Mouse (Mus musculus) Patski (cell line): ENCODE results near the gene Zfp941. TPM values are rescaled to one million over a fixed set of nuclear protein-coding genes. Genes with fewer than 3 reads are reported as not detected.

Experiments used
- ATAC-seq: fragments of 100-300 bp; one replicate; pipeline ENCODE4 v1.8.0; 2021
- CTCF ChIA-PET: fragments of 350-600 bp; sonication (Branson Sonifier 250); formaldehyde crosslinking; loops from one replicate; lab custom pipeline; 2022; ENCODE audit warnings: inconsistent platforms; lab: Charles Lee
- POLR2A ChIA-PET: fragments of 350-600 bp; sonication (Branson Sonifier 250); formaldehyde crosslinking; loops from one replicate; lab custom pipeline; 2022; ENCODE audit warnings: antibody characterized with exemption, inconsistent platforms; lab: Charles Lee
- DNase-seq: peaks from one replicate; pipeline ENCODE4 v3.0.0-alpha.2; 2011; ENCODE audit warnings: low read depth, low spot score
- H3K27me3 ChIP-seq: fragments of 371-371 bp; one replicate; pipeline ENCODE4 v1.5.1; 2021
- CTCF ChIP-seq: fragments of 100-300 bp; IDR thresholded peaks from one replicate; pipeline ENCODE4 v1.5.1; 2021
- in situ Hi-C: fragments of 300-500 bp; cut with MboI; formaldehyde crosslinking; loops from 3 replicates; pipeline ENCODE4 v1.11.1; 2018; ENCODE audit warnings: low pct_unique_long_range_greater_than_20kb, mixed read lengths
- polyA plus RNA-seq: library from polyadenylated mRNA; unstranded; gene quantifications from one replicate; pipeline ENCODE4 v1.2.3, GENCODE M21; 2021

The Zfp941 gene
- polyA plus RNA-seq, 1 experiment from 2014 or later: not detected

GRCm38 (mm10) chr7:140843806-140844205 lies 21.8 kb upstream of the Zfp941 start:
- CTCF ChIA-PET: interaction anchor here (1.3 to 2.0 kb wide), 4 partner anchors 10 to 69 kb away, joined by 4 to 9 read pairs (median 6); no protein-coding TSS in a partner anchor
- in situ Hi-C loops: loop anchor here (5.0 to 10.0 kb wide), 3 partner anchors 58 to 331 kb away; partner anchors contain the start of genes Cox8b and Rnh1
- H3K27me3 ChIP-seq: no peaks in the 10 kb centered on the region
- DNase-seq: no peak
- POLR2A ChIA-PET: no interaction called here
- TF ChIP-seq CTCF: no peak
- ATAC-seq: no peak

GRCm38 (mm10) chr7:140840750-140841735 lies 19.1 kb upstream of the Zfp941 start:
- ChIA-PET CTCF (interaction anchor here (1.0 to 1.5 kb wide), 2 partner anchors 11 to 62 kb away, joined by 4 read pairs; no protein-coding TSS in a partner anchor), POLR2A (interaction anchor here (0.6 kb wide), 1 partner anchor 82 kb away, joined by 3 read pairs; no protein-coding TSS in a partner anchor)
- no peaks in the 10 kb centered on the region for H3K27me3 ChIP-seq
- ATAC-seq (peak; percentile 16), DNase-seq (no peak)
- in situ Hi-C loops: loop anchor here (5.0 to 10.0 kb wide), 3 partner anchors 61 to 334 kb away; partner anchors contain the start of genes Cox8b and Rnh1
- no peak for TF ChIP-seq CTCF

- in situ Hi-C loops: no loop called here
- no peak for ATAC-seq
- ChIA-PET POLR2A (no interaction called here), CTCF (no interaction called here)
- no peaks in the 10 kb centered on the region for H3K27me3 ChIP-seq
- DNase-seq: no peak
- TF ChIP-seq CTCF: no peak
Measured at GRCm38 (mm10) chr7:140839556-140839955, 17.6 kb upstream of the Zfp941 start.

- ATAC-seq (no peak), DNase-seq (no peak)
- in situ Hi-C loops: no loop called here
- ChIA-PET POLR2A (no interaction called here), CTCF (interaction anchor here (0.9 to 1.6 kb wide), 2 partner anchors 11 to 70 kb away, joined by 3 read pairs; no protein-coding TSS in a partner anchor)
- TF ChIP-seq CTCF: no peak
- no peaks in the 10 kb centered on the region for H3K27me3 ChIP-seq
Measured at GRCm38 (mm10) chr7:140836243-140837115, 14.5 kb upstream of the Zfp941 start.

GRCm38 (mm10) chr7:140835758-140836087 lies 13.7 kb upstream of the Zfp941 start:
- no peak for TF ChIP-seq CTCF
- in situ Hi-C loops: no loop called here
- ATAC-seq (no peak), DNase-seq (no peak)
- H3K27me3 ChIP-seq: no peaks in the 10 kb centered on the region
- CTCF ChIA-PET: interaction anchor here (1.6 kb wide), 1 partner anchor 10 kb away, joined by 3 read pairs; no protein-coding TSS in a partner anchor
- POLR2A ChIA-PET: no interaction called here

- no peaks in the 10 kb centered on the region for H3K27me3 ChIP-seq
- ChIA-PET POLR2A (no interaction called here), CTCF (interaction anchor here (1.6 kb wide), 1 partner anchor 10 kb away, joined by 3 read pairs; no protein-coding TSS in a partner anchor)
- in situ Hi-C loops: no loop called here
- ATAC-seq (no peak), DNase-seq (no peak)
- no peak for TF ChIP-seq CTCF
Measured at GRCm38 (mm10) chr7:140834968-140835757, 13.2 kb upstream of the Zfp941 start, which contains the start of gene Urah. TSS of gene Urah (plus strand) at chr7:140835018.

- TF ChIP-seq CTCF: no peak
- POLR2A ChIA-PET: no interaction called here
- no peaks in the 10 kb centered on the region for H3K27me3 ChIP-seq
Measured at GRCm38 (mm10) chr7:140833341-140833740, 11.4 kb upstream of the Zfp941 start.

GRCm38 (mm10) chr7:140831447-140831846 lies 9.5 kb upstream of the Zfp941 start:
- TF ChIP-seq CTCF: no peak
- ChIA-PET POLR2A (no interaction called here), CTCF (no interaction called here)
- no peak for DNase-seq
- peak; percentile 9 for ATAC-seq
- in situ Hi-C loops: no loop called here
- H3K27me3 ChIP-seq: no peaks in the 10 kb centered on the region

More at GRCm38 (mm10) chr7:140833341-140833740, 11.4 kb upstream of the Zfp941 start:
- ATAC-seq (no peak), DNase-seq (no peak)
- CTCF ChIA-PET: no interaction called here
- in situ Hi-C loops: no loop called here

- in situ Hi-C loops: no loop called here
- peak; percentile 79 for TF ChIP-seq CTCF
- H3K27me3 ChIP-seq: no peaks in the 10 kb centered on the region
Measured at GRCm38 (mm10) chr7:140828171-140828881, 6.3 kb upstream of the Zfp941 start.

More at GRCm38 (mm10) chr7:140828171-140828881, 6.3 kb upstream of the Zfp941 start:
- POLR2A ChIA-PET: no interaction called here
- ATAC-seq (peak; percentile 93), DNase-seq (no peak)
- CTCF ChIA-PET: interaction anchor here (0.8 to 2.1 kb wide), 5 partner anchors 8 to 21 kb away, joined by 3 to 6 read pairs (median 3); no protein-coding TSS in a partner anchor
